Mouse (Mus musculus): ENCODE measurements around the gene Gm20920. TPM values are rescaled to one million over a fixed set of nuclear protein-coding genes. Genes with fewer than 3 reads are reported as not detected.

The Gm20920 gene
- polyA plus RNA-seq (2014; fragmentation: Illumina TruSeq; extraction: RNeasy Lipid Tissue Mini Kit (QIAGEN cat#74804); ENCODE audit: low read depth, low replicate concordance): not detected

GRCm38 (mm10) chrY:51851820-51852219 is at the start of gene Gm20920:
Gene Gm20920, plus strand, starts transcription at chrY:51852120.

